Comparison of ENCODE assay signal across 7 mouse cellular contexts in genomic region chr4:142083193-142083592, GRCm38 (mm10). TPM values are rescaled to one million over a fixed set of nuclear protein-coding genes. Genes with fewer than 3 reads are reported as not detected.
DNase-seq lines count a peak whose midpoint lies in the region; ATAC-seq and TF ChIP-seq lines count a peak whose summit lies in the region.

No protein-coding gene starts in this region.

- no peak for TF ChIP-seq CTCF in lung, postnatal 0 days (IDR thresholded peaks at IDR 0.05)
- no peak for TF ChIP-seq CTCF in lung, adult 2 months (IDR thresholded peaks at IDR 0.05; ENCODE audit: insufficient read depth, low read length)
- TF ChIP-seq CTCF in stomach, postnatal 0 days (IDR thresholded peaks at IDR 0.05; ENCODE audit: low read depth): no peak

- peak overlapping the region; percentile 69; the same call in 1 of the 2 replicates for H3K4me3 ChIP-seq in lung, postnatal 0 days (ENCODE audit: low read depth, low read length)
- no peak overlapping the region for H3K4me3 ChIP-seq in lung, adult 2 months (replicated peaks; ENCODE audit: extremely low read depth, low read depth, low read length)
- peak overlapping the region; percentile 53 for H3K4me3 ChIP-seq in forebrain, embryonic 16.5 days (replicated peaks; ENCODE audit: low read length)
- peak overlapping the region; percentile 64 for H3K4me3 ChIP-seq in liver, embryonic 11.5 days (ENCODE audit: low read depth, low read length)
- peak overlapping the region; percentile 75 for H3K4me3 ChIP-seq in stomach, postnatal 0 days (ENCODE audit: low read depth, low read length)

- ATAC-seq in lung, postnatal 0 days: no peak
- no peak for ATAC-seq in forebrain, embryonic 16.5 days
- ATAC-seq in liver, embryonic 11.5 days (replicated peaks; ENCODE audit: low FRiP score): no peak
- no peak for ATAC-seq in stomach, postnatal 0 days (ENCODE audit: low FRiP score, low TSS enrichment)

- no peak overlapping the region for H3K27ac ChIP-seq in lung, postnatal 0 days (ENCODE audit: low read length)
- no peak overlapping the region for H3K27ac ChIP-seq in forebrain, embryonic 16.5 days (ENCODE audit: low read length)
- H3K27ac ChIP-seq in liver, embryonic 11.5 days (ENCODE audit: low read depth, low read length): no peak overlapping the region
- peak overlapping the region; percentile 97 for H3K27ac ChIP-seq in stomach, postnatal 0 days (replicated peaks)

- no peaks in the 10 kb centered on the region for H3K9me3 ChIP-seq in lung, postnatal 0 days (ENCODE audit: low read length)
- H3K9me3 ChIP-seq in forebrain, embryonic 16.5 days (ENCODE audit: control insufficient read depth, low read length): no peaks in the 10 kb centered on the region
- no peaks in the 10 kb centered on the region for H3K9me3 ChIP-seq in liver, embryonic 11.5 days (ENCODE audit: control insufficient read depth, low read length)
- H3K9me3 ChIP-seq in stomach, postnatal 0 days (ENCODE audit: control insufficient read depth, low read length): no peaks in the 10 kb centered on the region

- peak overlapping the region; percentile 95 for H3K4me2 ChIP-seq in lung, postnatal 0 days (replicated peaks; ENCODE audit: low read depth, low read length)
- H3K4me2 ChIP-seq in forebrain, embryonic 16.5 days (ENCODE audit: low read length): peak overlapping the region; percentile 87
- H3K4me2 ChIP-seq in liver, embryonic 11.5 days: peak overlapping the region; percentile 90
- peak overlapping the region; percentile 92 for H3K4me2 ChIP-seq in stomach, postnatal 0 days (replicated peaks; ENCODE audit: low read depth)

- 42% methylated on average over 6 of the region's 6 CpGs for WGBS in lung, postnatal 0 days
- WGBS in lung, adult 2 months: 39% methylated on average over 6 of the region's 6 CpGs
- WGBS in forebrain, embryonic 16.5 days: 56% methylated on average over 6 of the region's 6 CpGs
- 48% methylated on average over 6 of the region's 6 CpGs for WGBS in liver, embryonic 11.5 days
- 34% methylated on average over 6 of the region's 6 CpGs for WGBS in stomach, postnatal 0 days

- H3K4me1 ChIP-seq in lung, postnatal 0 days (ENCODE audit: insufficient read depth, low read depth, low read length): peaks cover 12% of the 10 kb centered on the region; the same call in 1 of the 2 replicates
- peaks cover 5% of the 10 kb centered on the region; the same call in 1 of the 2 replicates for H3K4me1 ChIP-seq in lung, adult 2 months (ENCODE audit: control insufficient read depth, insufficient read depth, low read length)
- peaks cover 21% of the 10 kb centered on the region for H3K4me1 ChIP-seq in forebrain, embryonic 16.5 days (replicated peaks; ENCODE audit: control insufficient read depth, insufficient read depth, low read length)
- H3K4me1 ChIP-seq in liver, embryonic 11.5 days (replicated peaks; ENCODE audit: control insufficient read depth, insufficient read depth, low read length): peaks cover 10% of the 10 kb centered on the region
- H3K4me1 ChIP-seq in stomach, postnatal 0 days (replicated peaks; ENCODE audit: control insufficient read depth, insufficient read depth): peaks cover 4% of the 10 kb centered on the region

- no peak for TF ChIP-seq EP300 in lung, postnatal 0 days (IDR thresholded peaks at IDR 0.05)
- TF ChIP-seq EP300 in stomach, postnatal 0 days (optimal IDR thresholded peaks at IDR 0.05): no peak

- DNase-seq in lung, postnatal 0 days (ENCODE audit: low spot score): no peak
- DNase-seq in lung, adult 2 months: no peak
- DNase-seq in liver, embryonic 11.5 days (ENCODE audit: low spot score): no peak
- DNase-seq in stomach, postnatal 0 days (ENCODE audit: low spot score): no peak
- DNase-seq in adrenal gland, postnatal 36 days: no peak
- DNase-seq in right cerebral cortex, postnatal 4 days: no peak

- no peak for TF ChIP-seq POLR2A in lung, adult 2 months (IDR thresholded peaks at IDR 0.05; ENCODE audit: borderline replicate concordance, extremely low read depth, low read depth, low read length)

- H3K36me3 ChIP-seq in lung, postnatal 0 days (ENCODE audit: insufficient read depth, low read length): no peaks in the 10 kb centered on the region
- no peaks in the 10 kb centered on the region for H3K36me3 ChIP-seq in forebrain, embryonic 16.5 days (ENCODE audit: control insufficient read depth, insufficient read depth)
- no peaks in the 10 kb centered on the region for H3K36me3 ChIP-seq in liver, embryonic 11.5 days (ENCODE audit: control insufficient read depth, insufficient read depth, low read length)
- H3K36me3 ChIP-seq in stomach, postnatal 0 days (ENCODE audit: control insufficient read depth, insufficient read depth, low read length): no peaks in the 10 kb centered on the region

- no peaks in the 10 kb centered on the region for H3K27me3 ChIP-seq in lung, postnatal 0 days (replicated peaks; ENCODE audit: insufficient read depth, low read length)
- H3K27me3 ChIP-seq in forebrain, embryonic 16.5 days (replicated peaks; ENCODE audit: control insufficient read depth, insufficient read depth, low read length): peaks cover 19% of the 10 kb centered on the region
- H3K27me3 ChIP-seq in liver, embryonic 11.5 days (replicated peaks; ENCODE audit: control insufficient read depth, insufficient read depth, low read length): peaks cover 23% of the 10 kb centered on the region
- no peaks in the 10 kb centered on the region for H3K27me3 ChIP-seq in stomach, postnatal 0 days (ENCODE audit: control insufficient read depth, insufficient read depth, low read length)

- H3K9ac ChIP-seq in lung, postnatal 0 days (replicated peaks; ENCODE audit: low read depth): no peak overlapping the region
- H3K9ac ChIP-seq in forebrain, embryonic 16.5 days (replicated peaks; ENCODE audit: low read depth, low read length): no peak overlapping the region
- no peak overlapping the region for H3K9ac ChIP-seq in liver, embryonic 11.5 days (ENCODE audit: low read depth, low read length)
- peak overlapping the region; percentile 78 for H3K9ac ChIP-seq in stomach, postnatal 0 days (ENCODE audit: low read length)

RNA-seq across cellular contexts. Expression of gene Tmem51, which starts 0.9 kb away (rescaled TPM):
- 18.9 and 22.1 TPM in 2 replicates for polyA plus RNA-seq in lung, postnatal 0 days (2015; fragmentation: Nextera tagmentation; extraction: Ambion mirVana)
- 12.9 and 16.5 TPM in 2 replicates for polyA plus RNA-seq in lung, adult 2 months (2012; rRNA removed)
- polyA plus RNA-seq in forebrain, embryonic 16.5 days (2015; fragmentation: Nextera tagmentation; extraction: Ambion mirVana): 6.5 and 8.6 TPM in 2 replicates
- 16.7 and 17.7 TPM in 2 replicates for polyA plus RNA-seq in liver, embryonic 11.5 days (2014; fragmentation: Nextera tagmentation; extraction: Ambion mirVana)
- 79.0 and 90.0 TPM in 2 replicates for polyA plus RNA-seq in stomach, postnatal 0 days (2015; fragmentation: Nextera tagmentation; extraction: Ambion mirVana)
- total RNA-seq in adrenal gland, postnatal 36 days (2021): 1 to 10 TPM; 4.9 to 5.0 TPM
